Mouse (Mus musculus): ENCODE results near the gene Ankrd63.
"Not testable (repeated sequence)": the region's sequence is repeated elsewhere in the genome, so short reads cannot be mapped to it uniquely, and the experiment has no call there.

Gene Ankrd63

DNA sequence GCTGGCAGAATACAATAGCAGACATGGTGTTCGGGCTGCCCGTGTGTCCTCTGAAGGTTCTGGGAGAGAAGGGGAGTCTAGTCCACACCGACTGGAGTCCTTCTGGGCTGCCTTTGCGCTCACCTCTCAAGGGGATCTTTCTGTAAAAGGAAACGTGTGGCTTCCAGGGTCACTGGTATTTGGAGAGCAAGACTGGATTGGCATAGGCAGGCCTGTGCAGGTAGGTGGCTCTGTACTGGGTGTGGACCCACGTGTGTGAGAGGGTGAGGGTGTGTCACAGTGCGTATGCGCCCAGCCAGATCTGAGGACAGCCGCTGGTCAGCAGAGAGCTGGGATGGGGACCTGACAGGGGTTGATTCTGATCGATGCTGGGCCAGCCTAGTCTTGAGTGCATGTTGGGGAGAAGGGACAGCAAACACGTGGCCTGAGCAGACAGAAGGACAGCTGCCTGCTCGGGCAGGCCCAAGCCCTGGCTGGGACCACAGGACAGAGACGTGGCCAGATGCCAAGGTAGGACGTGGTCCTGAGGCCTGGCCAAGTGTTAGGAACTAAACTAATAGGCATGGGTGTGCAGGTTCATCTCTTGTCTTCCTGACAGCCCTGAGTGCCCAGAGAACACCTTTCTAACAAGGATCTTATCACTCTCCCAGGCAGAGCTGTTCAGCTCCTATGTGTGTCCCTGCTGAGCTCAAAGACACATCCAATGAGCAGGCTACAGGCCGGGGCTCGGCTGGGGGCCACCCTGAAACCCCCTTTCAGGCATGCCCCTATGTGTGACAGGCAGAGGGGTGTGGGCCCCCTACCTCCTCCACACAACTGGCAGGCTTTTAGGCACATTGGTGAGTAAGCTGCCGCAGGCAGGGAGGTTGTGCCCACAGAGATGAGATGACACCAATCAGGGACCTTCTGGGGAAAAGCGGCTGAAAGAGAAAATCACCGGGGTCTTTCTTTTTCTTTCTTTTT, 39.7 kb downstream of the Ankrd63 start:
- H3K36me3 ChIP-seq (ENCODE audit: control insufficient read depth, insufficient read depth, low read length, poor library complexity, severe bottlenecking) = no peaks in the 10 kb centered on the region
- DNase-seq (ENCODE audit: low read depth, low spot score) = no peak

DNA sequence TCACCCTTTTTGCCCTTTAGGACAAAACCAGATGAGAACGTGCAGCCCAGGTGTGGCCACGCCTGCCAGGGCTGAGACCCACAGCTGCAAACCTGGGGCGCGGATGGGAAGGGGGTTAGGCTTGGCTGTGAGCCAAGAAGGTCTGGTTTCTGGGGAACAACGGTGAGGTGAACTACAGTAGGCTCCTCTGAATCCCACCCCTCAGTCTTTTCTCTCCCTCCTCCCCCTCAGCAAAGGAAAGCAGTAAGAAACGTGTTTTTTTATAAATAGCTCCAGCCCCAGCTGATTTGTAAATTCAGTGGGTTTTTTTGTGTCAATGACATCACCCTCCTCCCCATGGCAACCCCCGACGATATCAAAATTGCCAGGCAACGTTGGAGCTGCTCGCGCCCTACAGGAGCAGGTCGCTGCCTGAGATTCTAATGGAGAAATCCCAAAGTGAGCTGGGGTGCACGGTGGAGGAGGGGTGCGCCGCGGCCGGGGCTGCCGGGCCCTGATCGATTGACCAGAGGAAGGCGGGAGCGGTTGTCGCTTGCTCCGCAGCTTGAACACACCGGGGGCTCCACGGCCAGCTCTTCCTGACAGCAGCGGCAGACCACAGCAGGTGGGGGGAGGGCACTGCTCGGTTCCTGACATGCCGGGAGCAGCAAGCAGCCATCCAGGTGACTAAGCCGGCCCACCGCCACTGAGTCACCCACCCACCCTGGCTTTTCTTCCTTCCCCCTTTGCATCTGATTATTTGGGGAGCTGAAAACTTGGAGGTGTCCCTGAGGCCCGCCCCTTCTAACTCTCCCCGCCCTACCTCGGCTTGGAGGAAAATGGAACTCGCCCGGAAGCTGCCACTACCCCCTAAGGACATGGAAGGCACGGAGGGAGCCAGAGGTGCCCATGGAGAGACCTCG, 40.6 kb downstream of the Ankrd63 start, which contains the start of gene Pak6:
Pak6 (plus strand) TSS at position 402 of the 902 bp plus-strand sequence.
- Histone ChIP-seq H3K27me3 (ENCODE audit: control insufficient read depth, insufficient read depth, low read length, poor library complexity, severe bottlenecking) (no peaks in the 10 kb centered on the region), H3K36me3 (ENCODE audit: control insufficient read depth, insufficient read depth, low read length, poor library complexity, severe bottlenecking) (no peaks in the 10 kb centered on the region)
- peak; percentile 56 for DNase-seq (ENCODE audit: low read depth, low spot score)

More for the DNA sequence above, 39.7 kb downstream of the Ankrd63 start:
- no peaks in the 10 kb centered on the region for H3K27me3 ChIP-seq (ENCODE audit: control insufficient read depth, insufficient read depth, low read length, poor library complexity, severe bottlenecking)

DNA sequence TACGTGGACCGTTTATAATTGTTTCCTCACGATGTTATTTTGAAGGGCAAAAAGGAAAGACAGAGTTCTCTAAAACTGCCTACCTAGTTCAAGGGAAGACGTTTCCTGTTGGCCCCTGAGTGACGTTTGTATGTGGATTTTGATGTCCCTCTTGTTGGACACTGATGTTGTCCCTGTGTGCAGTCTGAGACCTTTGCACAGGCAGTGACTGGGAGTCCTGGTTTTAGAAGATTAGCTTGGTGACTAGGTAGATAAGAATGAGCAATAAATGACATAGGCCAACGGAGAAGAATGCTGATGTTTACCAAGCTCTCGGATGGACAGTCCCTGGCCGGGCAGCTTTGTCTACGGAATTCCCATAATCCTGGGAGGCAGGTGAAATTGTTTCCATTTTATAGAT, 41.9 kb downstream of the Ankrd63 start:
- DNase-seq (ENCODE audit: low read depth, low spot score) = no peak
- Histone ChIP-seq H3K36me3 (ENCODE audit: control insufficient read depth, insufficient read depth, low read length, poor library complexity, severe bottlenecking) (no peaks in the 10 kb centered on the region), H3K27me3 (ENCODE audit: control insufficient read depth, insufficient read depth, low read length, poor library complexity, severe bottlenecking) (no peaks in the 10 kb centered on the region)

DNA sequence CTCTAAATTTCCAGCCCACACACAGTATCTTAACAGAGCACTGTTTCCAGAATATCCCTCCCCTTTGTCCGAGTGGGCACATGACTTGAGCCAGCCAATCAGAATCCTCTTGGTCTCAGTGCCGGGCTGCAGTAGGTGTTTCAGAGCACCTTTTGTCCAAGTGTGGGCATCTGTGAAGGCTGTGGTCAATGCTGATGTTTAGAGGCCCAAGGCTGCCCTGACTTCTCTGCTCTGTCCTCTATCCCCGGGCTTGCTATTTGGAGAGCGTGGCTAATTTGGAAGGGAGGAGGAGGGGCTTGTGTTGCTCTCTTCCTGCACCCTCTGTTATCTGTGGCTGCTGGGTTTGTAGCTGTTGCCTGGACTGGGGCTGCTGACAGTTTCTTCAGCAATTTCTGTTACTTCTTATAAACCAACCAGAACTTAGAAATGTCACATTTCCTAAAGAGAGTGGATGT, 43.7 kb downstream of the Ankrd63 start:
- no peaks in the 10 kb centered on the region for H3K27me3 ChIP-seq (ENCODE audit: control insufficient read depth, insufficient read depth, low read length, poor library complexity, severe bottlenecking)
- no peaks in the 10 kb centered on the region for H3K36me3 ChIP-seq (ENCODE audit: control insufficient read depth, insufficient read depth, low read length, poor library complexity, severe bottlenecking)
- DNase-seq (ENCODE audit: low read depth, low spot score) = peak; percentile 43

DNA sequence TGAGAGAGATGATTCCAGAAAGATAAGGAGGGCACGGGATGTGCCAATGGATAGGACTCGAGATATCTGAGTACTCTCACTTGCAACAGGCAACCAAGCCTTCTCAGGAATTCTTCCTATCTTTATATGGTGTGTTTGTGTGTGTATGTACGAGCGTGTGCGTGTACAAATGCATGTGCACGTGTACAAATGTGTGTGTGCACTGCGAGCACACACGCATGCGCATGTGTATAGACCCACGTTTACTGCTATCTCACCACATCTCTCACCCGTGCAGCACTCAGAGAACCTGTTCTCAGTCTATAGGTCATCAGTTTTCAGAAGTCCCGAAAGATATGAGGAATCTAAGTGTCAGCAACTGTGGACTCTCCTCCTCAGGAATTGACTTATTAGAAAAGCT, 44.3 kb downstream of the Ankrd63 start:
- Histone ChIP-seq H3K27me3 (ENCODE audit: control insufficient read depth, insufficient read depth, low read length, poor library complexity, severe bottlenecking) (no peaks in the 10 kb centered on the region), H3K36me3 (ENCODE audit: control insufficient read depth, insufficient read depth, low read length, poor library complexity, severe bottlenecking) (no peaks in the 10 kb centered on the region)
- DNase-seq (ENCODE audit: low read depth, low spot score) = no peak

DNA sequence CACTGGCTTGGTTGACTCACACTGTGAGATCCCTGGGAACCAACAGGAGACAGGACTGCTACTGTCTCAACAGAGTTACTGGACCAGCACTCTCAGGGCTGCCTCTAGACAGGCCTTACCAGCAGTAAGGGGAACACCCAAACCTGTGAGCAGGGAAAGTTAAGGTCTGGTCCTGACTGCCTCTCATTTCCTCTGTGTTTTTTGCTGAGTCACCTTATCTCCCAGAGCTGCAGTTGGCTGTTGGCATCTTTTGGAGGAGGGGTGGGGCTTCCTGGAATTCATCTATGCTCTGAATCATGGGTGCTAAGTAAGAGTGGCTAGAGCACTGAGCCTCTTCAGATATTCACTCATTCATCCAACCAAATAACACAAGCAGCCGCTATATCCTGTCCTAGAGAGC, 44.7 kb downstream of the Ankrd63 start:
- Histone ChIP-seq H3K27me3 (ENCODE audit: control insufficient read depth, insufficient read depth, low read length, poor library complexity, severe bottlenecking) (no peaks in the 10 kb centered on the region), H3K36me3 (ENCODE audit: control insufficient read depth, insufficient read depth, low read length, poor library complexity, severe bottlenecking) (no peaks in the 10 kb centered on the region)
- DNase-seq (ENCODE audit: low read depth, low spot score) = peak; percentile 20

DNA sequence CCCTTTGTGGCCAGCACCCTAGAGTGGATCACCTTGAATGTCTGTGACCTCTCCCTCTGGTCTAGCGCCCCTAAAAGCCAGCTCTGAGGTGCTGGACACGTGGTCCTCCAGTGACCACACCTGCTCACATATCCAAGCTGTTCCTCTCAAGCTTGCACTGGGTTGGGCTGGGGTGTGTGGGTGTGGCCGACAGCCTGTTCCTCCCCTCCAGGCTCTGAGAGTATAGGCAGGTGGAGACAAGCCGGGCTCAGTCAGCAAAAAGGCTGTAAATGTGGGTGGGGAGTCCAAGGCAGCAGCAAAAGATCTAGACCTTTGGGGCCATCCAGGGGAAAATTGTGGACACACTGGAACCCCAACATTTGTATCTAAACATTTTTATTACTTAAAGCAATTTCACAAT, 45.3 kb downstream of the Ankrd63 start:
- H3K36me3 ChIP-seq (ENCODE audit: control insufficient read depth, insufficient read depth, low read length, poor library complexity, severe bottlenecking) = no peaks in the 10 kb centered on the region
- no peak for DNase-seq (ENCODE audit: low read depth, low spot score)
- no peaks in the 10 kb centered on the region for H3K27me3 ChIP-seq (ENCODE audit: control insufficient read depth, insufficient read depth, low read length, poor library complexity, severe bottlenecking)

DNA sequence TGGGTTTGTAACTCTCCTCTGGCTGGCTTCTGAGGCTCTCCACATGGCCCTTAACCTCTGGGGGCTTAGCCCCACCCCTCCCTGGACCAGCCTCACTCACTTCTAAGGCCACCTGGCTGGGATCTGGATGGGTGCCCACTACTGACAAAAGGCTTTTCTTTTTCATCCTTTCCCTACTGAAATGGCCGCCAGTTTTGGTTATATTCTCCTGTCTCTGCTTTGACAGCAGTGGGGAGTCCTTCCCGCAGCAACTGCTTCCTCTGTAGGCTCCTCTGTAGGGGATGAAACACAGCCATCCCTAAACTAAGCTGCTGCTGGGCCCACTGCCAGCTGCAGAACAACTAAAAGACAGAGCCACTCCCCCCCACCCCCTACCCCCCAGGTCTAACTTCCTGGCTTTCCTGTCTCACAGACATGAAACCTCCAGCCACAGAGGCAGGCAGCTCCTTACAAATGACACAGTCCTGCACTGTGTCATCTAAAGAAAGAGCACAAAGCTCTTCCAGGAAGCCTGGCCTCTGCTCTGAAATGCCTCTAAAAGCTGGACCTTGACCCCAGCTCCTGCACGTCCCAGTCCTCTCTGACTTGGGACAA, 47.0 kb downstream of the Ankrd63 start:
- no peaks in the 10 kb centered on the region for H3K36me3 ChIP-seq (ENCODE audit: control insufficient read depth, insufficient read depth, low read length, poor library complexity, severe bottlenecking)
- no peak for DNase-seq (ENCODE audit: low read depth, low spot score)
- no peaks in the 10 kb centered on the region for H3K27me3 ChIP-seq (ENCODE audit: control insufficient read depth, insufficient read depth, low read length, poor library complexity, severe bottlenecking)

DNA sequence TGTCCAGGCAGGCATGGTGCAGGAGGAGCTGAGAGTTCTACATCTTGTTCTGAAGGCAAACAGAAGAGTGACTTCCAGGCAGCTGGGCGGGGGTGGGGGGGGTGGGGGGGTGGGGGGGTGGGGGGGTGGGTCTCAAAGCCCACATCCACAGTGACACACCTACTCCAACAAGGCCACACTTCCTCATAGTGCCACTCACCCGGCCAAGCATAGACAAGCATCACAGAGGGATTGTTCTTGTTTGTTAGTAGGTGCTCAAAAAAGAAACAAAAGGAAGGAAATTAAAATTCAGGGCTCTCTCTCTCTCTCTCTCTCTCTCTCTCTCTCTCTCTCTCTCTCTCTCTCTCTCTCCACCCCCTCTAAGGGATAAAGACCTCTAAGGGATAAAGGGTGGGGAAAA, 53.1 kb downstream of the Ankrd63 start:
- DNase-seq (ENCODE audit: low read depth, low spot score) = peak; percentile 72
- not testable (repeated sequence) for H3K36me3 ChIP-seq (ENCODE audit: control insufficient read depth, insufficient read depth, low read length, poor library complexity, severe bottlenecking); H3K27me3 ChIP-seq (ENCODE audit: control insufficient read depth, insufficient read depth, low read length, poor library complexity, severe bottlenecking)
